Comparison of ENCODE assay signal across 14 mouse cellular contexts in genomic region chr13:113442169-113442568, GRCm38 (mm10).
DNase-seq lines count a peak whose midpoint lies in the region; ATAC-seq and TF ChIP-seq lines count a peak whose summit lies in the region.
"Had no signal": no experiment of that assay in that cellular context is flagged by ENCODE, and none has a peak within 500 bp of the region (broad histone marks: within the 10 kb centered on the region; RNA-seq: fewer than 3 reads in every experiment).

No protein-coding gene starts in this region.

- peak; percentile 61; the same call in 1 of the 2 replicates for TF ChIP-seq EP300 in heart, postnatal 0 days (IDR thresholded peaks at IDR 0.05; ENCODE audit: low read depth)

- peaks cover 42% of the 10 kb centered on the region for H3K4me1 ChIP-seq in heart, embryonic 10.5 days
- H3K4me1 ChIP-seq in kidney, embryonic 15.5 days: peaks cover 25% of the 10 kb centered on the region
- peaks cover 24% of the 10 kb centered on the region for H3K4me1 ChIP-seq in heart, postnatal 0 days (ENCODE audit: control insufficient read depth, insufficient read depth)
- H3K4me1 ChIP-seq in liver, embryonic 15.5 days (replicated peaks): no peaks in the 10 kb centered on the region
- no peaks in the 10 kb centered on the region for H3K4me1 ChIP-seq in midbrain, embryonic 16.5 days (ENCODE audit: control insufficient read depth, insufficient read depth, low read length)
- H3K4me1 ChIP-seq: limb, embryonic 13.5 days; midbrain, embryonic 10.5 days; neural tube, embryonic 12.5 days had no signal

- H3K27me3 ChIP-seq in heart, embryonic 10.5 days (ENCODE audit: insufficient read depth, poor library complexity, severe bottlenecking): no peaks in the 10 kb centered on the region
- no peaks in the 10 kb centered on the region for H3K27me3 ChIP-seq in kidney, embryonic 15.5 days
- no peaks in the 10 kb centered on the region for H3K27me3 ChIP-seq in heart, postnatal 0 days (ENCODE audit: control insufficient read depth, insufficient read depth, low read length)
- H3K27me3 ChIP-seq in liver, embryonic 15.5 days: no peaks in the 10 kb centered on the region
- H3K27me3 ChIP-seq in midbrain, embryonic 16.5 days (ENCODE audit: control insufficient read depth, insufficient read depth, low read depth, low read length): no peaks in the 10 kb centered on the region
- H3K27me3 ChIP-seq: limb, embryonic 13.5 days; neural tube, embryonic 12.5 days had no signal

- H3K9me3 ChIP-seq in heart, embryonic 10.5 days: no peaks in the 10 kb centered on the region
- no peaks in the 10 kb centered on the region for H3K9me3 ChIP-seq in kidney, embryonic 15.5 days (replicated peaks)
- H3K9me3 ChIP-seq in heart, postnatal 0 days (replicated peaks; ENCODE audit: control insufficient read depth, low read length): no peaks in the 10 kb centered on the region
- H3K9me3 ChIP-seq in liver, embryonic 15.5 days (replicated peaks): no peaks in the 10 kb centered on the region
- no peaks in the 10 kb centered on the region for H3K9me3 ChIP-seq in midbrain, embryonic 16.5 days (replicated peaks; ENCODE audit: control insufficient read depth, low read length, poor library complexity, severe bottlenecking)
- H3K9me3 ChIP-seq: limb, embryonic 13.5 days; midbrain, embryonic 10.5 days; neural tube, embryonic 12.5 days had no signal

- DNase-seq in heart, embryonic 10.5 days (ENCODE audit: low spot score): peak; percentile 80
- no peak for DNase-seq in heart, adult 9 months (ENCODE audit: low spot score in 2 of 2)
- DNase-seq in kidney, adult 11 months: no peak
- peak; percentile 77 for DNase-seq in heart, postnatal 0 days (ENCODE audit: low spot score)
- no peak for DNase-seq in urinary bladder, postnatal 14 days (ENCODE audit: low spot score)
- DNase-seq: cerebellum, adult 9-10 months; gastrocnemius, postnatal 25 days; spleen, adult 18-20 months had no signal

- 55% methylated on average over 9 of the region's 9 CpGs for WGBS in heart, embryonic 10.5 days
- WGBS in kidney, embryonic 15.5 days: 41% methylated on average over 9 of the region's 9 CpGs
- 58% methylated on average over 9 of the region's 9 CpGs for WGBS in heart, postnatal 0 days
- WGBS in liver, embryonic 15.5 days (ENCODE audit: insufficient replicate concordance): 30% methylated on average over 9 of the region's 9 CpGs
- 83% methylated on average over 9 of the region's 9 CpGs for WGBS in midbrain, embryonic 16.5 days

- ATAC-seq in kidney, embryonic 15.5 days (replicated peaks; ENCODE audit: low FRiP score): no peak
- peak; percentile 78 for ATAC-seq in heart, postnatal 0 days (ENCODE audit: insufficient read depth, low read depth)
- peak; percentile 67 for ATAC-seq in liver, embryonic 15.5 days (ENCODE audit: insufficient read depth)
- no peak for ATAC-seq in midbrain, embryonic 16.5 days

- H3K4me2 ChIP-seq in kidney, embryonic 15.5 days: no peak overlapping the region
- H3K4me2 ChIP-seq in heart, postnatal 0 days (ENCODE audit: low read depth, low read length): no peak overlapping the region
- H3K4me2 ChIP-seq in liver, embryonic 15.5 days: no peak overlapping the region
- H3K4me2 ChIP-seq in midbrain, embryonic 16.5 days (ENCODE audit: low read length): no peak overlapping the region
- H3K4me2 ChIP-seq: limb, embryonic 13.5 days; neural tube, embryonic 12.5 days had no signal

- no peak overlapping the region for H3K9ac ChIP-seq in kidney, embryonic 15.5 days
- no peak overlapping the region for H3K9ac ChIP-seq in heart, postnatal 0 days (replicated peaks; ENCODE audit: low read depth, low read length)
- no peak overlapping the region for H3K9ac ChIP-seq in liver, embryonic 15.5 days
- no peak overlapping the region for H3K9ac ChIP-seq in midbrain, embryonic 16.5 days (ENCODE audit: low read depth, low read length)
- H3K9ac ChIP-seq: limb, embryonic 13.5 days; neural tube, embryonic 12.5 days had no signal

- no peaks in the 10 kb centered on the region for H3K36me3 ChIP-seq in heart, embryonic 10.5 days
- H3K36me3 ChIP-seq in kidney, embryonic 15.5 days: no peaks in the 10 kb centered on the region
- no peaks in the 10 kb centered on the region for H3K36me3 ChIP-seq in heart, postnatal 0 days (replicated peaks; ENCODE audit: control insufficient read depth, insufficient read depth, low read length)
- no peaks in the 10 kb centered on the region for H3K36me3 ChIP-seq in liver, embryonic 15.5 days (replicated peaks)
- H3K36me3 ChIP-seq in midbrain, embryonic 16.5 days (ENCODE audit: control insufficient read depth, insufficient read depth, low read length): no peaks in the 10 kb centered on the region
- H3K36me3 ChIP-seq: limb, embryonic 13.5 days; midbrain, embryonic 10.5 days; neural tube, embryonic 12.5 days had no signal

- H3K4me3 ChIP-seq in heart, embryonic 10.5 days: no peak overlapping the region
- H3K4me3 ChIP-seq in kidney, embryonic 15.5 days (replicated peaks): no peak overlapping the region
- H3K4me3 ChIP-seq in heart, postnatal 0 days (ENCODE audit: low read depth, low read length): no peak overlapping the region
- H3K4me3 ChIP-seq in liver, embryonic 15.5 days (replicated peaks): no peak overlapping the region
- no peak overlapping the region for H3K4me3 ChIP-seq in midbrain, embryonic 16.5 days (ENCODE audit: low read depth, low read length)
- H3K4me3 ChIP-seq: limb, embryonic 13.5 days; midbrain, embryonic 10.5 days; neural tube, embryonic 12.5 days had no signal

- TF ChIP-seq CTCF in heart, postnatal 0 days (IDR thresholded peaks at IDR 0.05; ENCODE audit: low read depth): no peak

- H3K27ac ChIP-seq in heart, embryonic 10.5 days: no peak overlapping the region
- 0 out of 2 replicates have a peak overlapping the region, but pooled peaks have one; percentile 41 for H3K27ac ChIP-seq in kidney, embryonic 15.5 days
- no peak overlapping the region for H3K27ac ChIP-seq in heart, postnatal 0 days (ENCODE audit: low read depth)
- no peak overlapping the region for H3K27ac ChIP-seq in liver, embryonic 15.5 days (replicated peaks)
- no peak overlapping the region for H3K27ac ChIP-seq in midbrain, embryonic 16.5 days (ENCODE audit: low read length)
- H3K27ac ChIP-seq: limb, embryonic 13.5 days; midbrain, embryonic 10.5 days; neural tube, embryonic 12.5 days had no signal

Comparison
In these comparisons a context has a peak if more than half of its experiments do, and no peak if none do; other contexts are left out.
1. DNase-seq: peak in heart, embryonic 10.5 days (single experiment) and heart, postnatal 0 days (single experiment); none in heart, adult 9 months (0 of 2), kidney, adult 11 months (single experiment) and urinary bladder, postnatal 14 days (single experiment).
2. ATAC-seq: peak in heart, postnatal 0 days (single experiment) and liver, embryonic 15.5 days (single experiment); none in kidney, embryonic 15.5 days (single experiment) and midbrain, embryonic 16.5 days (single experiment).